Mouse (Mus musculus): ENCODE data around the gene Ndufaf1. TPM values are rescaled to one million over a fixed set of nuclear protein-coding genes. Genes with fewer than 3 reads are reported as not detected.

Ndufaf1 gene
- polyA plus RNA-seq, 1 experiment from 2014 or later: 52.0 TPM

DNA sequence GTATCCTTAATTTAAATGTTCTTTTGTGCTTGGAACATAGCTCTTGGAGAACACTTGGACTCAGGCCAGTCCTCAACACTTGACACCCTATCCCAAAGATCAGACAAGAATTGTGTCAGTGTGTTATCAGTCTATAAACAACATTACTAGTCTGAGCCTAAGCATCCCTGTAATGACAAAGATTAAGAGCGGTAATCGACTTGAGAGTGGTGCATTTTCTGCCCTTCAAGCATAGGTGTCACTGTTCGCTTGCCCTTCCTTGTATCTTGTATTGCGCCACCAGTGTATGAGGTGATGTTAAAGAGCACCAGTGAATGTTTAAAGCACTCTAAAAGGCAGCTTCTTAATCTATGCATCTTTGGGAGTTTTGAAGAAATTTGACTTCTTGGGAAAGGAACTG, 55.6 kb downstream of the Ndufaf1 start:
- ATAC-seq (ENCODE audit: insufficient number of reproducible peaks, insufficient read depth, low FRiP score, low TSS enrichment, low read depth): no peak
- Histone ChIP-seq H3K9me3 (no peaks in the 10 kb centered on the region), H3K36me3 (peaks cover 70% of the 10 kb centered on the region), H3K4me2 (no peak overlapping the region), H3K27ac (no peak overlapping the region), H3K27me3 (no peaks in the 10 kb centered on the region), H3K4me1 (no peaks in the 10 kb centered on the region), H3K4me3 (no peak overlapping the region), H3K9ac (no peak overlapping the region)
- WGBS: 93% methylated on average over 4 of the region's 4 CpGs

Other genes starting within 250 kb of the Ndufaf1 start
- 4.5 and 4.9 TPM in 2 replicates for gene Ino80, start 185.1 kb downstream of the Ndufaf1 start, polyA plus RNA-seq (2015; fragmentation: Nextera tagmentation; extraction: Ambion mirVana)
- gene Exd1, start 115.2 kb downstream of the Ndufaf1 start, polyA plus RNA-seq (2015; fragmentation: Nextera tagmentation; extraction: Ambion mirVana): 0.13 and 0.29 TPM in 2 replicates
- 68.6 and 73.5 TPM in 2 replicates for gene Chp1, start 115.1 kb downstream of the Ndufaf1 start, polyA plus RNA-seq (2015; fragmentation: Nextera tagmentation; extraction: Ambion mirVana)
- gene Nusap1, start 44.5 kb downstream of the Ndufaf1 start, polyA plus RNA-seq (2015; fragmentation: Nextera tagmentation; extraction: Ambion mirVana): 79.5 and 79.7 TPM in 2 replicates
- 23.0 and 24.6 TPM in 2 replicates for gene Oip5, start 44.4 kb downstream of the Ndufaf1 start, polyA plus RNA-seq (2015; fragmentation: Nextera tagmentation; extraction: Ambion mirVana)
- 69.0 and 74.0 TPM in 2 replicates for gene Rtf1, start 12.2 kb upstream of the Ndufaf1 start, polyA plus RNA-seq (2015; fragmentation: Nextera tagmentation; extraction: Ambion mirVana)
- gene Itpka, start 79.5 kb upstream of the Ndufaf1 start, polyA plus RNA-seq (2015; fragmentation: Nextera tagmentation; extraction: Ambion mirVana): 0.76 TPM in 1 of 2 replicates, not detected in the other
- gene Ltk, start 97.6 kb upstream of the Ndufaf1 start, polyA plus RNA-seq (2015; fragmentation: Nextera tagmentation; extraction: Ambion mirVana): 0.18 TPM in 1 of 2 replicates, not detected in the other
- gene Rpap1, start 124.7 kb upstream of the Ndufaf1 start, polyA plus RNA-seq (2015; fragmentation: Nextera tagmentation; extraction: Ambion mirVana): 31.5 and 31.9 TPM in 2 replicates
- gene Tyro3, start 134.9 kb upstream of the Ndufaf1 start, polyA plus RNA-seq (2015; fragmentation: Nextera tagmentation; extraction: Ambion mirVana): 27.3 and 28.5 TPM in 2 replicates
- 34.0 and 39.3 TPM in 2 replicates for gene Mga, start 234.4 kb upstream of the Ndufaf1 start, polyA plus RNA-seq (2015; fragmentation: Nextera tagmentation; extraction: Ambion mirVana)